Mouse (Mus musculus) brain, adult 2 months (tissue): ENCODE data around the gene Lipo3.
"Not testable (repeated sequence)": the region's sequence is repeated elsewhere in the genome, so short reads cannot be mapped to it uniquely, and the experiment has no call there.

Experiments used
- DNase-seq: peaks from one replicate; pipeline ENCODE4 v3.0.0; 2011; ENCODE audit warnings: low read depth, low spot score

The Lipo3 gene

GRCm38 (mm10) chr19:33761287-33762086 is at the start of gene Lipo3:
Gene Lipo3 (minus strand): TSS chr19:33761951.
- DNase-seq: peak; percentile 2

- DNase-seq: not testable (repeated sequence)
These were observed 25.6 kb upstream of the Lipo3 start, which contains the start of gene Lipo1 for GRCm38 (mm10) chr19:33787359-33787758. Gene Lipo1 (minus strand): TSS chr19:33787459.

- DNase-seq: peak; percentile 56
These were observed 25.0 kb upstream of the Lipo3 start for GRCm38 (mm10) chr19:33786576-33787277.

GRCm38 (mm10) chr19:33751259-33751658 is 10.5 kb downstream of the Lipo3 start, which contains the start of gene Lipo2:
Gene Lipo2 (minus strand): TSS chr19:33751359.
- DNase-seq: not testable (repeated sequence)

GRCm38 (mm10) chr19:33625152-33625551 is 136.6 kb downstream of the Lipo3 start, which contains the start of gene Gm8978:
Gene Gm8978 (minus strand): TSS chr19:33625252.
- not testable (repeated sequence) for DNase-seq

- peak; percentile 91 for DNase-seq
These were observed 172.0 kb downstream of the Lipo3 start for GRCm38 (mm10) chr19:33589626-33590302.

GRCm38 (mm10) chr19:33568551-33568950 is 193.2 kb downstream of the Lipo3 start:
- not testable (repeated sequence) for DNase-seq

GRCm38 (mm10) chr19:33517680-33518079 is 244.1 kb downstream of the Lipo3 start, which contains the start of gene Lipo4:
Gene Lipo4 (minus strand): TSS chr19:33517780.
- no peak for DNase-seq
